10 mouse cellular contexts compared by ENCODE assay signal in genomic region chr8:11259832-11260615, GRCm38 (mm10). TPM values are rescaled to one million over a fixed set of nuclear protein-coding genes. Genes with fewer than 3 reads are reported as not detected.
DNase-seq lines count a peak whose midpoint lies in the region; ATAC-seq and TF ChIP-seq lines count a peak whose summit lies in the region.
"Had no signal": no experiment of that assay in that cellular context is flagged by ENCODE, and none has a peak within 500 bp of the region (broad histone marks: within the 10 kb centered on the region; RNA-seq: fewer than 3 reads in every experiment).

No protein-coding gene starts in this region.

- TF ChIP-seq CTCF in kidney, adult 2 months (conservative IDR thresholded peaks at IDR 0.05; ENCODE audit: insufficient read depth, insufficient read length, low read depth, low read length): no peak

- no peaks in the 10 kb centered on the region for H3K9me3 ChIP-seq in embryonic facial prominence, embryonic 14.5 days (ENCODE audit: control insufficient read depth, low read length)
- no peaks in the 10 kb centered on the region for H3K9me3 ChIP-seq in limb, embryonic 12.5 days
- H3K9me3 ChIP-seq: hindbrain, embryonic 15.5 days had no signal

- H3K9ac ChIP-seq in embryonic facial prominence, embryonic 14.5 days (ENCODE audit: low read depth, low read length): no peak overlapping the region
- no peak overlapping the region for H3K9ac ChIP-seq in limb, embryonic 12.5 days (replicated peaks)
- H3K9ac ChIP-seq: hindbrain, embryonic 15.5 days had no signal

- H3K27me3 ChIP-seq in kidney, adult 2 months (replicated peaks; ENCODE audit: control insufficient read depth, insufficient read depth, low read length): no peaks in the 10 kb centered on the region
- H3K27me3 ChIP-seq in embryonic facial prominence, embryonic 14.5 days (replicated peaks; ENCODE audit: control insufficient read depth, insufficient read depth, low read length): no peaks in the 10 kb centered on the region
- H3K27me3 ChIP-seq in limb, embryonic 12.5 days: no peaks in the 10 kb centered on the region
- H3K27me3 ChIP-seq: hindbrain, embryonic 15.5 days had no signal

- no peaks in the 10 kb centered on the region for H3K36me3 ChIP-seq in kidney, adult 2 months (ENCODE audit: control insufficient read depth, insufficient read depth, low read length)
- no peaks in the 10 kb centered on the region for H3K36me3 ChIP-seq in embryonic facial prominence, embryonic 14.5 days (ENCODE audit: control insufficient read depth, insufficient read depth, low read length)
- no peaks in the 10 kb centered on the region for H3K36me3 ChIP-seq in limb, embryonic 12.5 days
- H3K36me3 ChIP-seq: hindbrain, embryonic 15.5 days had no signal

- WGBS in kidney, adult 2 months: 26% methylated on average over 10 of the region's 10 CpGs
- 44% methylated on average over 10 of the region's 10 CpGs for WGBS in embryonic facial prominence, embryonic 14.5 days
- 30% methylated on average over 10 of the region's 10 CpGs for WGBS in limb, embryonic 12.5 days

- peak; percentile 23; the same call in 1 of the 2 replicates for ATAC-seq in embryonic facial prominence, embryonic 14.5 days (ENCODE audit: low read depth)
- ATAC-seq in limb, embryonic 12.5 days (ENCODE audit: insufficient number of reproducible peaks, insufficient read depth, low FRiP score, low TSS enrichment, low read depth): no peak

- no peak for TF ChIP-seq POLR2A in kidney, adult 2 months (IDR thresholded peaks at IDR 0.05; ENCODE audit: low read depth, low read length)

- peak; percentile 62 for DNase-seq in kidney, adult 2 months
- no peak for DNase-seq in kidney, adult 11 months
- peak; percentile 68 for DNase-seq in embryonic facial prominence, embryonic 14.5 days (ENCODE audit: low spot score)
- DNase-seq in retina, postnatal 1 day: peak; percentile 49
- no peak for DNase-seq in left cerebral cortex, adult 11 months (ENCODE audit: low spot score)
- no peak for DNase-seq in thymus, postnatal 4 days
- DNase-seq in embryo, embryonic 11 days: no peak
- DNase-seq: thymus, postnatal 25 days had no signal

- H3K4me2 ChIP-seq in embryonic facial prominence, embryonic 14.5 days (ENCODE audit: low read depth, low read length): no peak overlapping the region
- H3K4me2 ChIP-seq in limb, embryonic 12.5 days: no peak overlapping the region
- H3K4me2 ChIP-seq: hindbrain, embryonic 15.5 days had no signal

- H3K4me1 ChIP-seq in kidney, adult 2 months (ENCODE audit: control insufficient read depth, insufficient read depth, low read length): peaks cover 47% of the 10 kb centered on the region
- peaks cover 29% of the 10 kb centered on the region for H3K4me1 ChIP-seq in embryonic facial prominence, embryonic 14.5 days (ENCODE audit: control insufficient read depth, insufficient read depth, low read length)
- H3K4me1 ChIP-seq in limb, embryonic 12.5 days (replicated peaks): peaks cover 43% of the 10 kb centered on the region

- H3K4me3 ChIP-seq in kidney, adult 2 months (ENCODE audit: insufficient read depth, low read depth, low read length): no peak overlapping the region
- no peak overlapping the region for H3K4me3 ChIP-seq in embryonic facial prominence, embryonic 14.5 days (ENCODE audit: low read depth, low read length)
- no peak overlapping the region for H3K4me3 ChIP-seq in limb, embryonic 12.5 days (replicated peaks)
- H3K4me3 ChIP-seq: hindbrain, embryonic 15.5 days had no signal

- peak overlapping the region; percentile 59 for H3K27ac ChIP-seq in kidney, adult 2 months (ENCODE audit: insufficient read depth, low read depth, low read length)
- no peak overlapping the region for H3K27ac ChIP-seq in embryonic facial prominence, embryonic 14.5 days (replicated peaks; ENCODE audit: low read depth, low read length)
- H3K27ac ChIP-seq in limb, embryonic 12.5 days: peak overlapping the region; percentile 46; the same call in 1 of the 2 replicates
- H3K27ac ChIP-seq: hindbrain, embryonic 15.5 days had no signal

RNA-seq across cellular contexts. Expression of gene Col4a2, which starts 52.6 kb away (rescaled TPM):
- 75.6 and 83.5 TPM in 2 replicates for polyA plus RNA-seq in kidney, adult 2 months (2012; rRNA removed)
- polyA plus RNA-seq in embryonic facial prominence, embryonic 14.5 days (2014; fragmentation: Nextera tagmentation; extraction: Ambion mirVana): 92.3 and 95.9 TPM in 2 replicates
- polyA plus RNA-seq in limb, embryonic 12.5 days (2016; fragmentation: Nextera tagmentation; extraction: Ambion mirVana): 56.3 and 63.5 TPM in 2 replicates

RNA-seq across cellular contexts. Expression of gene Col4a1, which starts 52.6 kb away (rescaled TPM):
- polyA plus RNA-seq in kidney, adult 2 months (2012; rRNA removed): 216 and 304 TPM in 2 replicates
- polyA plus RNA-seq in embryonic facial prominence, embryonic 14.5 days (2014; fragmentation: Nextera tagmentation; extraction: Ambion mirVana): 270 and 289 TPM in 2 replicates
- polyA plus RNA-seq in limb, embryonic 12.5 days (2016; fragmentation: Nextera tagmentation; extraction: Ambion mirVana): 118 and 133 TPM in 2 replicates

Comparison
In these comparisons a context has a peak if more than half of its experiments do, and no peak if none do; other contexts are left out.
1. DNase-seq: peak in kidney, adult 2 months (single experiment), embryonic facial prominence, embryonic 14.5 days (single experiment) and retina, postnatal 1 day (single experiment); none in kidney, adult 11 months (single experiment), left cerebral cortex, adult 11 months (single experiment), thymus, postnatal 4 days (single experiment) and embryo, embryonic 11 days (single experiment).